Mouse (Mus musculus) limb, embryonic 14.5 days (tissue): ENCODE measurements around the gene Drp2. TPM values are rescaled to one million over a fixed set of nuclear protein-coding genes. Genes with fewer than 3 reads are reported as not detected.

Source experiments
- ATAC-seq: fragments of 200-750 bp; cut with Nextera tagmentation; 2 replicates; pipeline ENCODE4 v1.8.0; 2017; ENCODE audit warnings: low read depth, moderate number of reproducible peaks, moderate TSS enrichment; ENCODE audit not compliant: low FRiP score
- DNase-seq: peaks from one replicate; pipeline ENCODE4 v3.0.0-alpha.2; 2015; ENCODE audit warnings: low spot score
- H3K27ac ChIP-seq: fragments of 300-500 bp; sonication (generic); replicated peaks from 2 replicates; pipeline ENCODE4 v1.5.1; 2014; ENCODE audit warnings: low read depth, mild to moderate bottlenecking, low read length, moderate library complexity, mixed read lengths
- H3K27me3 ChIP-seq: fragments of 300-500 bp; sonication (generic); 2 replicates; pipeline ENCODE4 v1.6.1; 2014; ENCODE audit warnings: low read length, mixed read lengths; ENCODE audit not compliant: control insufficient read depth, insufficient read depth
- H3K36me3 ChIP-seq: fragments of 300-500 bp; sonication (generic); 2 replicates; pipeline ENCODE4 v1.6.1; 2014; ENCODE audit warnings: mild to moderate bottlenecking, low read length, moderate library complexity, mixed read lengths; ENCODE audit not compliant: control insufficient read depth, insufficient read depth
- H3K4me1 ChIP-seq: fragments of 300-500 bp; sonication (generic); 2 replicates; pipeline ENCODE4 v1.6.1; 2014; ENCODE audit warnings: antibody characterized with exemption, low read length, mixed read lengths; ENCODE audit not compliant: control insufficient read depth, insufficient read depth
- H3K4me2 ChIP-seq: fragments of 300-500 bp; sonication (generic); replicated peaks from 2 replicates; pipeline ENCODE4 v1.6.1; 2014; ENCODE audit warnings: low read depth, mild to moderate bottlenecking, low read length, moderate library complexity; ENCODE audit not compliant: severe bottlenecking
- H3K4me3 ChIP-seq: fragments of 300-500 bp; sonication (generic); replicated peaks from 2 replicates; pipeline ENCODE4 v1.5.1; 2014; ENCODE audit warnings: low read length
- H3K9ac ChIP-seq: fragments of 300-500 bp; sonication (generic); 2 replicates; pipeline ENCODE4 v1.6.1; 2014; ENCODE audit warnings: mild to moderate bottlenecking, low read depth, low read length, moderate library complexity; ENCODE audit not compliant: severe bottlenecking
- H3K9me3 ChIP-seq: fragments of 300-500 bp; sonication (generic); 2 replicates; pipeline ENCODE4 v1.6.1; 2016; ENCODE audit warnings: low read length; ENCODE audit not compliant: control insufficient read depth
- POLR2A ChIP-seq: fragments of 200-500 bp; IDR thresholded peaks from 2 replicates; pipeline ENCODE4 v1.8.0; 2012; ENCODE audit warnings: inconsistent platforms, mild to moderate bottlenecking, moderate library complexity, borderline replicate concordance; ENCODE audit not compliant: insufficient read depth, insufficient read length; ENCODE audit errors: extremely low read depth
- WGBS: fragments of 180-500 bp; shearing (Covaris S2); extraction: QIAGEN DNeasy Blood & Tissue Kit; methylation state at CpG from one replicate; pipeline ENCODE4 v1.1.7; 2014; 5-methylcytosine and 5-hydroxymethylcytosine counted together
- polyA plus RNA-seq, 2 experiments: library from polyadenylated mRNA; depleted of rRNA in 1 of 2; stranded (reverse) in 1 of 2; unstranded in 1 of 2; fragments of >200 nt; fragmentation: Nextera tagmentation in 1 of 2; extraction: Ambion mirVana in 1 of 2; gene quantifications; 2 replicates each; pipeline versions ENCODE4 v1.2.1 to v1.2.3; 2012 to 2014

Gene Drp2
- polyA plus RNA-seq, 2 experiments = 3.2 to 11.3 TPM

DNA sequence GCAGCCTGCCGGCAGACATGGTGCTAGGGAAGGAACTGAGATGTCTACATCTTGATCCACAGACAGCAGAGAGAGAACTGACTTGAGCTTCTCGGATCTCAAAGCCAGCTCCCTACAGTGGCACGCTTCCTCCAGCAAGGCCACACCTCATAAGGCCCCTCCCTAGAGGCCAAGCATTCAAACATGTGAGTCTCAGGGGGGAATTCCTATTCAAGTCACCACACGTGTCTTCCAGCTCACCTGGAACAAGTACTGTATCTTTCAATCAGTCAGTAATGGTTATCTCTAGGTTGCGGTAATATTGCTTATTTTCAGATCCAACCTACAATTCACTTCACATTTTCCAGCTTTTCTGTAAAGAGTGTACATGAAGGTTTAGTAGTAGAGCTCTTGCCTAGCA is 15.7 kb downstream of the Drp2 start:
- no peak for DNase-seq
- Histone ChIP-seq H3K36me3 (no peaks in the 10 kb centered on the region), H3K4me2 (no peak overlapping the region), H3K4me3 (no peak overlapping the region), H3K27me3 (no peaks in the 10 kb centered on the region), H3K27ac (no peak overlapping the region), H3K9me3 (no peaks in the 10 kb centered on the region), H3K9ac (no peak overlapping the region), H3K4me1 (no peaks in the 10 kb centered on the region)
- 78% methylated on average over 5 of the region's 5 CpGs for WGBS
- no peak for TF ChIP-seq POLR2A
- no peak for ATAC-seq

DNA sequence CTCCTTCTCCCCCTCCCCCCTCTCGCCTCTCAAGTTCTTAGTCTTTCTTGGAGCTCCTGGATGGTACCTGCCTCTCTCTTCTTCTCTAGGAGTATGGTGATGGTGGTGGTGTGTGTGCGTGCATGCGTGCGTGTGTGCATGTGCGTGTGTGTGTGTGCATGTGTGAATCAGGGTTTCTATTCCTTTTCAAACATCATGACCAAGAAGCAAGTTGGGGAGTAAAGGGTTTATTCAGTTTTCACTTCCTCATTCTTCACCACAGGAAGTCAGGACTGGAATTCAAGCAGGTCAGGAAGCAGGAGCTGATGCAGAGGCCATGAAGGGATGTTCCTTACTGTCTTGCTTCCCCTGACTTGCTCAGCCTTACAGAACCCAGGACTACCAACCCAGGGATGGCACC is 19.9 kb downstream of the Drp2 start:
- DNase-seq = no peak
- no peak overlapping the region for H3K4me2 ChIP-seq
- WGBS = 89% methylated on average over 5 of the region's 5 CpGs
- no peaks in the 10 kb centered on the region for H3K27me3 ChIP-seq
- H3K4me3 ChIP-seq = no peak overlapping the region
- no peaks in the 10 kb centered on the region for H3K36me3 ChIP-seq
- no peaks in the 10 kb centered on the region for H3K4me1 ChIP-seq
- no peak overlapping the region for H3K27ac ChIP-seq
- ATAC-seq = no peak
- H3K9ac ChIP-seq = no peak overlapping the region
- no peak for TF ChIP-seq POLR2A
- no peaks in the 10 kb centered on the region for H3K9me3 ChIP-seq

DNA sequence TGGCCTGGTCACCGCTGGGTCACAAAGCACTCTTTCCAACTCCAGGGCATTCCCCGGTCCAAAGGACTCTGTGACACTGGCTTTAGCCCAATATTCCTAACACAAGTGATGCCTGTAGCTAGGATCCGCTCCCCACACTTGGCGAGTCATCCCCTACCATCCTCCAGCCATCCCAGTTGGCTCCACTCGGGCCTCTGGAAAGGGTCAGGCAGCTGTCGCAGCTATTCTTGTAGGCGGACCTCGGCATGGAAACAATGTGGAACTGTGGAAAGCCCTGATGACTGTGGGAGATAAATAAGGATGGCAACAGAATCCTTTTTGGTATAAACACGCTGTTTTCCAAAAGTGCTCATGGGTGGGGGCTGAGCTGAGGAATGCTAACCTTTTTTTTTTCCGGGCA is 21.4 kb downstream of the Drp2 start:
- DNase-seq (no peak), ATAC-seq (no peak)
- Histone ChIP-seq H3K36me3 (no peaks in the 10 kb centered on the region), H3K4me2 (no peak overlapping the region), H3K27ac (no peak overlapping the region), H3K9ac (no peak overlapping the region), H3K9me3 (no peaks in the 10 kb centered on the region), H3K4me3 (no peak overlapping the region), H3K27me3 (no peaks in the 10 kb centered on the region), H3K4me1 (no peaks in the 10 kb centered on the region)
- TF ChIP-seq POLR2A = no peak
- 87% methylated on average over 10 of the region's 10 CpGs for WGBS

DNA sequence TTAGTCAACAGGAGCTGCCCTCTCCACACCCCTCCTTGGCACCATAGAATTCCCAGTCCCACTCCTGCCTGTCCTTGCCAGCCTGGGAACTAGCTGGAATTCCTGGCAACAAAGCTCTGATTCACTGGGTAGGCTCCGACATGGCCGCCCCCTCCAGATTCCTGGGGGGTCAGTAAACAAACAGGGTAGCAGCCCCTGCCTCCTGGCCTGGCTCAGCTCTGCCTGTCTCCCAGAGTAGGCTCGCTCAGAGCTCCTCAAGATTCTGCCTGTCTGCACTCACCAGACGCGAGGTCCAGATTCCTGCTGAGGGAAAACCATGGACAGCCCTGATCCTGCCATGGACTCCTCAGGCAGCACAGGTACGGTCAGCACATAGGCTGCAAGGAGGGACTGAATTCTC is 22.5 kb downstream of the Drp2 start:
- TF ChIP-seq POLR2A = no peak
- H3K4me3 ChIP-seq = no peak overlapping the region
- no peak for ATAC-seq
- H3K27ac ChIP-seq = no peak overlapping the region
- no peaks in the 10 kb centered on the region for H3K9me3 ChIP-seq
- H3K4me1 ChIP-seq = no peaks in the 10 kb centered on the region
- H3K36me3 ChIP-seq = no peaks in the 10 kb centered on the region
- no peak overlapping the region for H3K9ac ChIP-seq
- H3K27me3 ChIP-seq = no peaks in the 10 kb centered on the region
- no peak for DNase-seq
- WGBS = 73% methylated on average over 6 of the region's 6 CpGs
- no peak overlapping the region for H3K4me2 ChIP-seq

DNA sequence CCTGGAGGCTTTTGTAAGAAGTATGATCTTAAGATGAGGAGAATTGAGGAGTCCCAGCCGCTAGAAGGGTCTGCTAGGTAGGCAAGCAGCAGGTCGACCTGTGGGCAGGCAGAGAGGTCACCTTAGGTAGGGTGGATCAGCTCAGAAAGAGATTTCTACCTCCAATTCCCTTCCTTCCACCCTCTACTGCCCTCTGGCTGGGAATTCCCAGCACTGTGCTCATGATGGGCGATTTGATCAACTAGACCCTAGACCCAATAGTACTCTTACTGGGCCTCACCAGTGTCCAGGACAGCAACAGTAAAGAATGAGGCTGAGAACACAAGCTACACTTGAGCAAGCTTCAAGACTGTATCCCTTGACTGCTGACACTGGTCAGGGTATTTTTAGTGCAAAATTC is 23.0 kb downstream of the Drp2 start:
- Histone ChIP-seq H3K4me3 (no peak overlapping the region), H3K4me2 (no peak overlapping the region), H3K9ac (no peak overlapping the region), H3K4me1 (no peaks in the 10 kb centered on the region), H3K27ac (no peak overlapping the region), H3K27me3 (no peaks in the 10 kb centered on the region), H3K9me3 (no peaks in the 10 kb centered on the region), H3K36me3 (no peaks in the 10 kb centered on the region)
- TF ChIP-seq POLR2A = no peak
- ATAC-seq (no peak), DNase-seq (no peak)
- WGBS = 66% methylated on average over 3 of the region's 3 CpGs
